ENCODE assay signal across 21 mouse cellular contexts in genomic region chr8:103717723-103718122, GRCm38 (mm10).
"Had no signal": no experiment of that assay in that cellular context is flagged by ENCODE, and none has a peak within 500 bp of the region (broad histone marks: within the 10 kb centered on the region; RNA-seq: fewer than 3 reads in every experiment).

No protein-coding gene starts in this region.

- H3K4me3 ChIP-seq: liver, embryonic 15.5 days; lung, embryonic 15.5 days; midbrain, embryonic 10.5 days; midbrain, embryonic 12.5 days; myocyte; neural tube, embryonic 13.5 days; neural tube, embryonic 15.5 days had no signal

- H3K36me3 ChIP-seq: liver, embryonic 15.5 days; lung, embryonic 15.5 days; midbrain, embryonic 10.5 days; midbrain, embryonic 12.5 days; neural tube, embryonic 13.5 days; neural tube, embryonic 15.5 days had no signal

- H3K4me2 ChIP-seq: liver, embryonic 15.5 days; lung, embryonic 15.5 days; midbrain, embryonic 12.5 days; neural tube, embryonic 13.5 days; neural tube, embryonic 15.5 days had no signal

- DNase-seq: liver, postnatal 0 days; lung, adult 2 months; lung, postnatal 4 days; midbrain, embryonic 14.5 days; retina, postnatal 1 day; right cerebral cortex, adult 18-20 months; right cerebral cortex, postnatal 14 days; right cerebral cortex, postnatal 4 days; spleen, adult 18-20 months; thymus, adult 2 months; thymus, postnatal 25 days; thymus, postnatal 4 days had no signal

- H3K27ac ChIP-seq: liver, embryonic 15.5 days; lung, embryonic 15.5 days; midbrain, embryonic 10.5 days; midbrain, embryonic 12.5 days; neural tube, embryonic 13.5 days; neural tube, embryonic 15.5 days had no signal

- ATAC-seq: liver, postnatal 0 days; lung, postnatal 0 days; midbrain, embryonic 16.5 days had no signal

- H3K4me1 ChIP-seq: liver, embryonic 15.5 days; lung, embryonic 15.5 days; midbrain, embryonic 10.5 days; midbrain, embryonic 12.5 days; neural tube, embryonic 13.5 days; neural tube, embryonic 15.5 days had no signal

- H3K9ac ChIP-seq: liver, embryonic 15.5 days; liver, postnatal 0 days; lung, embryonic 15.5 days; midbrain, embryonic 12.5 days; neural tube, embryonic 13.5 days; neural tube, embryonic 15.5 days had no signal

- H3K27me3 ChIP-seq: liver, embryonic 15.5 days; lung, embryonic 15.5 days; midbrain, embryonic 12.5 days; neural tube, embryonic 13.5 days; neural tube, embryonic 15.5 days had no signal

- H3K9me3 ChIP-seq: liver, embryonic 15.5 days; lung, embryonic 15.5 days; midbrain, embryonic 10.5 days; midbrain, embryonic 12.5 days; neural tube, embryonic 13.5 days; neural tube, embryonic 15.5 days had no signal
